Mouse (Mus musculus) CH12.LX (cell line): ENCODE data around the gene Knl1. TPM values are rescaled to one million over a fixed set of nuclear protein-coding genes. Genes with fewer than 3 reads are reported as not detected.

ENCODE experiments used
- DNase-seq: peaks from one replicate; pipeline ENCODE4 v3.0.0-alpha.2; 2013; ENCODE audit errors: extremely low read depth
- H3K27ac ChIP-seq: 2 replicates; pipeline ENCODE4 v1.5.1; 2012; ENCODE audit warnings: low read depth, mild to moderate bottlenecking, control low read depth, moderate library complexity; ENCODE audit not compliant: insufficient read depth
- H3K27me3 ChIP-seq: replicated peaks from 2 replicates; pipeline ENCODE3; 2012; ENCODE audit warnings: inconsistent platforms
- H3K36me3 ChIP-seq, 2 experiments: replicated peaks in 1 of 2; 2 replicates each; pipeline versions ENCODE3 to v1.6.1; 2012; ENCODE audit warnings: inconsistent platforms in 1 of 2, low read length in 1 of 2, mild to moderate bottlenecking in 1 of 2, mixed read lengths in 1 of 2, moderate library complexity in 1 of 2; ENCODE audit not compliant: control insufficient read depth in 1 of 2, insufficient read depth in 1 of 2
- H3K4me1 ChIP-seq, 2 experiments: 2 replicates each; pipeline ENCODE4 v1.6.1; 2012; ENCODE audit warnings: inconsistent platforms in 1 of 2, moderate library complexity in 1 of 2; ENCODE audit not compliant: insufficient read depth in 2 of 2, control insufficient read depth in 1 of 2
- H3K4me2 ChIP-seq: 2 replicates; pipeline ENCODE4 v1.6.1; 2012; ENCODE audit warnings: low read depth, mild to moderate bottlenecking, control low read depth; ENCODE audit not compliant: poor library complexity, insufficient read depth, severe bottlenecking
- H3K4me3 ChIP-seq, 3 experiments: fragments of 150-350 bp in 1 of 3; sonication (generic) in 1 of 3; replicated peaks in 1 of 3; 2 replicates each; pipeline versions ENCODE3 to v1.5.1; 2011 to 2012; ENCODE audit warnings: low read depth in 2 of 3, low read length in 2 of 3, mild to moderate bottlenecking in 2 of 3, moderate library complexity in 2 of 3, control low read depth in 1 of 3, improper control_type of control experiment in 1 of 3, inconsistent platforms in 1 of 3, mixed read lengths in 1 of 3; ENCODE audit not compliant: poor library complexity in 1 of 3
- H3K79me2 ChIP-seq: replicated peaks from 2 replicates; pipeline ENCODE4 v1.6.1; 2012; ENCODE audit warnings: mild to moderate bottlenecking, moderate library complexity; ENCODE audit not compliant: control insufficient read depth, poor library complexity, insufficient read depth, severe bottlenecking; ENCODE audit errors: extremely low read depth
- H3K9ac ChIP-seq: 2 replicates; pipeline ENCODE4 v1.6.1; 2012; ENCODE audit warnings: low read depth, mild to moderate bottlenecking, control low read depth, moderate library complexity; ENCODE audit not compliant: insufficient read depth
- H3K9me3 ChIP-seq: replicated peaks from 2 replicates; pipeline ENCODE3; 2012; ENCODE audit warnings: low read length, inconsistent platforms, mixed read lengths
- BHLHE40 ChIP-seq: IDR thresholded peaks from 2 replicates; pipeline ENCODE4 v1.6.1; 2011; ENCODE audit warnings: mild to moderate bottlenecking, low read depth, low read length, improper control_type of control experiment
- CHD1 ChIP-seq: IDR thresholded peaks from 2 replicates; pipeline ENCODE4 v1.6.1; 2012; ENCODE audit warnings: low read depth, low read length, improper control_type of control experiment, inconsistent platforms
- CHD2 ChIP-seq: IDR thresholded peaks from 2 replicates; pipeline ENCODE4 v1.6.1; 2011; ENCODE audit warnings: low read length, improper control_type of control experiment
- CTCF ChIP-seq, 2 experiments: IDR thresholded peaks in 1 of 2; conservative IDR thresholded peaks in 1 of 2; 2 replicates each; pipeline ENCODE4 v1.5.1; 2011 to 2012; ENCODE audit warnings: low read depth in 2 of 2, low read length in 2 of 2, improper control_type of control experiment in 1 of 2, inconsistent platforms in 1 of 2, mild to moderate bottlenecking in 1 of 2, moderate library complexity in 1 of 2
- ELF1 ChIP-seq: IDR thresholded peaks from 2 replicates; pipeline ENCODE4 v1.6.1; 2014; ENCODE audit warnings: low read depth, mild to moderate bottlenecking, inconsistent platforms, low read length, improper control_type of control experiment
- EP300 ChIP-seq: IDR thresholded peaks from 2 replicates; pipeline ENCODE4 v1.6.1; 2011; ENCODE audit warnings: low read length, improper control_type of control experiment
- ETS1 ChIP-seq: conservative IDR thresholded peaks from 2 replicates; pipeline ENCODE4 v1.6.1; 2012; ENCODE audit warnings: low read depth, mild to moderate bottlenecking, inconsistent platforms, low read length, improper control_type of control experiment, moderate library complexity
- GABPA ChIP-seq: IDR thresholded peaks from 2 replicates; pipeline ENCODE4 v1.6.1; 2012; ENCODE audit warnings: low read depth, low read length, improper control_type of control experiment, inconsistent platforms; ENCODE audit not compliant: insufficient replicate concordance
- HCFC1 ChIP-seq: IDR thresholded peaks from 2 replicates; pipeline ENCODE4 v1.6.1; 2012; ENCODE audit warnings: low read depth, mild to moderate bottlenecking, inconsistent platforms, low read length, improper control_type of control experiment
- IRF4 ChIP-seq: IDR thresholded peaks from 2 replicates; pipeline ENCODE4 v1.6.1; 2014; ENCODE audit warnings: low read depth, mild to moderate bottlenecking, inconsistent platforms, low read length, improper control_type of control experiment
- KAT2A ChIP-seq: IDR thresholded peaks from 2 replicates; pipeline ENCODE4 v1.6.1; 2012; ENCODE audit warnings: low read length, improper control_type of control experiment, inconsistent platforms; ENCODE audit not compliant: insufficient replicate concordance
- MAZ ChIP-seq: IDR thresholded peaks from 2 replicates; pipeline ENCODE4 v1.6.1; 2012; ENCODE audit warnings: low read depth, mild to moderate bottlenecking, inconsistent platforms, low read length, improper control_type of control experiment, moderate library complexity
- MXI1 ChIP-seq: IDR thresholded peaks from 2 replicates; pipeline ENCODE4 v1.6.1; 2011; ENCODE audit warnings: mild to moderate bottlenecking, low read depth, low read length, improper control_type of control experiment
- MYC ChIP-seq: IDR thresholded peaks from 2 replicates; pipeline ENCODE4 v1.6.1; 2011; ENCODE audit warnings: low read depth, mild to moderate bottlenecking, improper control_type of control experiment, low read length
- NRF1 ChIP-seq: IDR thresholded peaks from 2 replicates; pipeline ENCODE4 v1.6.1; 2014; ENCODE audit warnings: low read depth, mild to moderate bottlenecking, inconsistent platforms, low read length, improper control_type of control experiment, moderate library complexity
- PAX5 ChIP-seq: IDR thresholded peaks from 2 replicates; pipeline ENCODE4 v1.6.1; 2012; ENCODE audit warnings: low read length, inconsistent platforms, mixed read lengths
- POLR2A ChIP-seq: IDR thresholded peaks from 2 replicates; pipeline ENCODE4 v1.6.1; 2011; ENCODE audit warnings: low read depth, mild to moderate bottlenecking, improper control_type of control experiment, low read length
- RCOR1 ChIP-seq: conservative IDR thresholded peaks from 2 replicates; pipeline ENCODE4 v1.6.1; 2012; ENCODE audit warnings: low read depth, mild to moderate bottlenecking, inconsistent platforms, low read length, improper control_type of control experiment
- SIN3A ChIP-seq: IDR thresholded peaks from 2 replicates; pipeline ENCODE4 v1.6.1; 2012; ENCODE audit warnings: low read length, improper control_type of control experiment, inconsistent platforms
- SMC3 ChIP-seq: IDR thresholded peaks from 2 replicates; pipeline ENCODE4 v1.6.1; 2011; ENCODE audit warnings: low read depth, low read length, improper control_type of control experiment
- TBP ChIP-seq: conservative IDR thresholded peaks from 2 replicates; pipeline ENCODE4 v1.6.1; 2011; ENCODE audit warnings: low read depth, low read length, improper control_type of control experiment
- TCF12 ChIP-seq: IDR thresholded peaks from 2 replicates; pipeline ENCODE4 v1.6.1; 2014; ENCODE audit warnings: low read depth, mild to moderate bottlenecking, inconsistent platforms, low read length, improper control_type of control experiment
- USF1 ChIP-seq: IDR thresholded peaks from 2 replicates; pipeline ENCODE4 v1.6.1; 2014; ENCODE audit warnings: low read depth, mild to moderate bottlenecking, inconsistent platforms, low read length, improper control_type of control experiment
- USF2 ChIP-seq: conservative IDR thresholded peaks from 2 replicates; pipeline ENCODE4 v1.6.1; 2011; ENCODE audit warnings: low read depth, low read length, improper control_type of control experiment
- ZMIZ1 ChIP-seq: IDR thresholded peaks from 2 replicates; pipeline ENCODE4 v1.6.1; 2012; ENCODE audit warnings: low read depth, mild to moderate bottlenecking, inconsistent platforms, low read length, improper control_type of control experiment
- ZNF384 ChIP-seq: IDR thresholded peaks from 2 replicates; pipeline ENCODE4 v1.6.1; 2012; ENCODE audit warnings: low read depth, low read length, improper control_type of control experiment, inconsistent platforms
- dilution Hi-C: fragments of 300-500 bp; cut with MboI; formaldehyde crosslinking; loops from 2 replicates; pipeline ENCODE4 v1.14.3; 2020; ENCODE audit warnings: low sequenced_read_pairs; ENCODE audit not compliant: extremely low pct_unique_long_range_greater_than_20kb, extremely low pct_ligation_motif_present
- in situ Hi-C: fragments of 300-500 bp; cut with MboI; formaldehyde crosslinking; loops from 3 replicates; pipeline ENCODE4 v1.14.3; 2019; ENCODE audit warnings: low sequenced_read_pairs, low pct_ligation_motif_present, low pct_unique_long_range_greater_than_20kb, mixed read lengths
- polyA plus RNA-seq: library from polyadenylated mRNA; unstranded; fragments of >175 nt; gene quantifications from 2 replicates; pipeline ENCODE4 v1.2.1, GENCODE M21; 2012; ENCODE audit warnings: low read depth; ENCODE audit not compliant: insufficient read length
- total RNA-seq, 2 experiments: library from RNA; depleted of rRNA; stranded (reverse); fragments of 300-350 nt in 1 of 2; fragments of >200 nt in 1 of 2; gene quantifications; 2 replicates each; pipeline ENCODE4 v1.2.3; 2012 to 2014

The Knl1 gene
- total and polyA plus RNA-seq, 3 experiments, result 13.7 to 23.8 (median 19.9) TPM

- dilution Hi-C loops, result no loop called here
- in situ Hi-C loops, result no loop called here
- H3K9me3 ChIP-seq, result no peaks in the 10 kb centered on the region
- peaks cover 10 to 46% of the 10 kb centered on the region in 2 experiments for H3K4me1 ChIP-seq
- no peaks in the 10 kb centered on the region for H3K27me3 ChIP-seq
- no peak for TF ChIP-seq MXI1
- no peak for TF ChIP-seq SIN3A
- TF ChIP-seq POLR2A, result no peak
- no peak for TF ChIP-seq GABPA
- TF ChIP-seq ETS1, result no peak
- TF ChIP-seq NRF1, result no peak
- TF ChIP-seq MAZ, result no peak
- TF ChIP-seq TCF12, result no peak
- TF ChIP-seq CHD2, result no peak
- no peak for TF ChIP-seq HCFC1
- TF ChIP-seq TBP, result no peak
- TF ChIP-seq MYC, result no peak
- no peak for TF ChIP-seq CTCF (conservative IDR thresholded peaks at IDR 0.05 in 1 of 2, IDR thresholded peaks at IDR 0.05 in 1 of 2; ENCODE audit: low read depth in 2 of 2, low read length in 2 of 2)
- TF ChIP-seq USF2, result no peak
- no peak for TF ChIP-seq BHLHE40
- no peak for TF ChIP-seq ZMIZ1
- no peak for TF ChIP-seq CHD1
- no peak for TF ChIP-seq PAX5
- no peak for TF ChIP-seq KAT2A
- H3K4me3 ChIP-seq, result peak overlapping the region in 1 of 3 experiments; percentile 17
- DNase-seq, result no peak
- H3K79me2 ChIP-seq, result peaks cover 53% of the 10 kb centered on the region
- peaks cover 0 to 23% of the 10 kb centered on the region in 2 experiments for H3K36me3 ChIP-seq
- H3K9ac ChIP-seq, result peak overlapping the region; percentile 9; the same call in 1 of the 2 replicates
- no peak overlapping the region for H3K27ac ChIP-seq
- peak overlapping the region; percentile 83 for H3K4me2 ChIP-seq
These were observed 3.3 kb downstream of the Knl1 start for GRCm38 (mm10) chr2:119050132-119050650.

- no peak overlapping the region for H3K27ac ChIP-seq
- H3K4me1 ChIP-seq, result no peaks in the 10 kb centered on the region
- no peak overlapping the region for H3K4me2 ChIP-seq
- H3K36me3 ChIP-seq, result peaks cover 8 to 50% of the 10 kb centered on the region in 2 experiments
- H3K4me3 ChIP-seq, result no peak overlapping the region
- in situ Hi-C loops, result no loop called here
- H3K79me2 ChIP-seq, result peaks cover 11% of the 10 kb centered on the region
- H3K27me3 ChIP-seq, result no peaks in the 10 kb centered on the region
- H3K9ac ChIP-seq, result no peak overlapping the region
- no peak for DNase-seq
- no peak for TF ChIP-seq KAT2A
- no peak for TF ChIP-seq CHD2
- no peak for TF ChIP-seq ZNF384
- no peak for TF ChIP-seq ELF1
- TF ChIP-seq RCOR1, result no peak
- TF ChIP-seq USF2, result no peak
- no peak for TF ChIP-seq GABPA
- no peak for TF ChIP-seq EP300
- TF ChIP-seq IRF4, result no peak
- TF ChIP-seq NRF1, result no peak
- no peak for TF ChIP-seq SMC3
- no peak for TF ChIP-seq USF1
- TF ChIP-seq PAX5, result no peak
- TF ChIP-seq, all 38 proteins: peak for 0
- dilution Hi-C loops, result no loop called here
- H3K9me3 ChIP-seq, result no peaks in the 10 kb centered on the region
These were observed 13.2 kb downstream of the Knl1 start for GRCm38 (mm10) chr2:119060139-119060538.
